Comparison of ENCODE assay signal across 25 mouse cellular contexts in the genomic region with DNA sequence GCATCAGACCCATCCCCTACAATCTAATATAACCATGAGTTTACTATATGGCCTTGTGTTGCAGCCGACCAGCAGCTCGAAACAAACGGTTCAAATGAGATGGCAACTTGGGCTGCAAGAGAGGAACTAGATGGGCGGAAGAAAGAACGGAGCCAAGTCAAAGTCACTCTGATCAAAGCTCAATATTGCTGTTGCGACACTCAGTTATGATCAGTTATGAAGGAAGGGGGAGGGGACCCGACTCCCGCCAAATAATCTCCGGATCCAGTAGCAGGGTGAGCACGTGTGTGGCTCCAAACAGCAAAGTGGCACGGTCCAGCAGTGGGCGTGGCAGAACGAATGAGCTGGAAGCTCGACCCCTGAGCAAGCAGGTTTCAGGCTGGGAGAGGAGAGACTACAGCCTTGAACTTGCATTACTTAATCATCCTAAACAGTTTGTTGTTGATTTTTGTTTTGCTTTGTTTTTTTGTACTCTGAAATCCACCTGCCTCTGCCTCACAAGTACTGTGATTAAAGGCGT. TPM values are rescaled to one million over a fixed set of nuclear protein-coding genes. Genes with fewer than 3 reads are reported as not detected.
"Had no signal": no experiment of that assay in that cellular context is flagged by ENCODE, and none has a peak within 500 bp of the region (broad histone marks: within the 10 kb centered on the region; RNA-seq: fewer than 3 reads in every experiment).

No protein-coding gene starts in this region.

- H3K4me2 ChIP-seq: lung, embryonic 15.5 days; midbrain, embryonic 11.5 days; midbrain, embryonic 13.5 days; midbrain, embryonic 15.5 days; neural tube, embryonic 12.5 days had no signal

- H3K27ac ChIP-seq: lung, embryonic 15.5 days; macrophage; midbrain, embryonic 13.5 days; midbrain, embryonic 15.5 days; neural tube, embryonic 12.5 days had no signal

- H3K27me3 ChIP-seq: lung, embryonic 15.5 days; megakaryocyte, embryonic 14.5 days; midbrain, embryonic 13.5 days; midbrain, embryonic 15.5 days; neural tube, embryonic 12.5 days had no signal

- DNase-seq: lung, adult 2 months; lung, postnatal 14 days; lung, postnatal 36 days; right cerebral cortex, postnatal 14 days; spleen, adult 18-20 months; thymus, adult 18-20 months; thymus, postnatal 14 days; thymus, postnatal 36 days had no signal

- H3K4me3 ChIP-seq: lung, embryonic 15.5 days; megakaryocyte, embryonic 14.5 days; midbrain, embryonic 13.5 days; midbrain, embryonic 15.5 days; neural tube, embryonic 12.5 days had no signal

- H3K36me3 ChIP-seq: lung, embryonic 15.5 days; midbrain, embryonic 13.5 days; midbrain, embryonic 15.5 days; neural tube, embryonic 12.5 days had no signal

- ATAC-seq: lung, postnatal 0 days; midbrain, embryonic 13.5 days; midbrain, embryonic 15.5 days had no signal

- H3K4me1 ChIP-seq: lung, embryonic 15.5 days; megakaryocyte, embryonic 14.5 days; midbrain, embryonic 13.5 days; midbrain, embryonic 15.5 days; neural tube, embryonic 12.5 days had no signal

- H3K9me3 ChIP-seq: lung, embryonic 15.5 days; midbrain, embryonic 15.5 days; neural tube, embryonic 12.5 days had no signal

- H3K9ac ChIP-seq: lung, embryonic 15.5 days; midbrain, embryonic 13.5 days; midbrain, embryonic 15.5 days; neural tube, embryonic 12.5 days had no signal

RNA-seq across cellular contexts. Expression of a gene that starts 10.0 kb away (rescaled TPM):
- total RNA-seq: megakaryocyte progenitor cell, adult 5-6 weeks; midbrain, postnatal 0 days; monocyte, adult 5-6 weeks had no signal
- polyA plus RNA-seq: liver, embryonic 16.5 days; lung, embryonic 15.5 days; lung, postnatal 0 days; macrophage; midbrain, embryonic 11.5 days; midbrain, embryonic 13.5 days; neural tube, embryonic 12.5 days; neural tube, embryonic 14.5 days; small intestine, adult 2 months; stomach, embryonic 14.5 days; stomach, embryonic 16.5 days; thymus, postnatal 0 days had no signal
